Mouse (Mus musculus) liver, adult 2 months (tissue): Measurements from ENCODE around the gene Slc35f6. TPM values are rescaled to one million over a fixed set of nuclear protein-coding genes. Genes with fewer than 3 reads are reported as not detected.
A peak's percentile ranks its signal among the peaks of the same experiment; 100 is the strongest.

ENCODE experiments used
- DNase-seq: peaks from one replicate; pipeline ENCODE4 v3.0.0-alpha.2; 2011; ENCODE audit warnings: low read depth, low spot score; ENCODE audit errors: extremely low read depth
- H3K27ac ChIP-seq: fragments of 200-500 bp; replicated peaks from 2 replicates; pipeline ENCODE4 v1.5.1; 2012; ENCODE audit warnings: low read depth, mild to moderate bottlenecking, control low read depth, inconsistent platforms, low read length; ENCODE audit not compliant: insufficient read depth
- H3K27me3 ChIP-seq: fragments of 200-500 bp; 2 replicates; pipeline ENCODE4 v1.6.1; 2012; ENCODE audit warnings: mild to moderate bottlenecking, moderate library complexity, low read length, inconsistent platforms; ENCODE audit not compliant: control insufficient read depth, insufficient read depth
- H3K36me3 ChIP-seq: fragments of 200-500 bp; 2 replicates; pipeline ENCODE4 v1.6.1; 2012; ENCODE audit warnings: low read length, inconsistent platforms; ENCODE audit not compliant: control insufficient read depth, insufficient read depth
- H3K4me1 ChIP-seq: fragments of 200-500 bp; 2 replicates; pipeline ENCODE4 v1.6.1; 2011; ENCODE audit warnings: low read length; ENCODE audit not compliant: control insufficient read depth, insufficient read depth
- H3K4me3 ChIP-seq: fragments of 200-500 bp; 2 replicates; pipeline ENCODE4 v1.5.1; 2011; ENCODE audit warnings: low read depth, mild to moderate bottlenecking, control low read depth, low read length, moderate library complexity; ENCODE audit not compliant: insufficient read depth
- H3K79me2 ChIP-seq: fragments of 200-500 bp; 2 replicates; pipeline ENCODE4 v1.6.1; 2012; ENCODE audit warnings: inconsistent platforms, mild to moderate bottlenecking, low read length, moderate library complexity; ENCODE audit not compliant: control insufficient read depth, insufficient read depth
- H3K9ac ChIP-seq: fragments of 200-500 bp; 2 replicates; pipeline ENCODE4 v1.6.1; 2012; ENCODE audit warnings: low read depth, mild to moderate bottlenecking, control low read depth, inconsistent platforms, low read length
- CTCF ChIP-seq: fragments of 200-500 bp; IDR thresholded peaks from 2 replicates; pipeline ENCODE4 v1.5.1; 2011; ENCODE audit warnings: low read depth, low read length, control low read depth
- POLR2A ChIP-seq: fragments of 200-500 bp; IDR thresholded peaks from 2 replicates; pipeline ENCODE4 v1.6.1; 2011; ENCODE audit warnings: low read length, control low read depth; ENCODE audit not compliant: insufficient read depth; ENCODE audit errors: extremely low read depth
- WGBS: fragments of 180-500 bp; shearing (Covaris S2); methylation state at CpG from one replicate; pipeline ENCODE4 v1.1.7; 2018; 5-methylcytosine and 5-hydroxymethylcytosine counted together
- polyA plus RNA-seq: library from polyadenylated mRNA; depleted of rRNA; stranded (reverse); fragments of >200 nt; gene quantifications from 2 replicates; pipeline ENCODE4 v1.2.3, GENCODE M21; 2012
- total RNA-seq: library from RNA; depleted of rRNA; stranded (reverse); fragments of >200 nt; gene quantifications from 2 replicates; pipeline ENCODE4 v1.2.3, GENCODE M21; 2014

Gene Slc35f6
- total and polyA plus RNA-seq, 2 experiments, result 16.2 to 55.4 TPM

GRCm38 (mm10) chr5:30665360-30665759 is 17.6 kb downstream of the Slc35f6 start:
- TF ChIP-seq POLR2A, result no peak
- no peak for TF ChIP-seq CTCF
- Histone ChIP-seq H3K9ac (no peak overlapping the region), H3K27me3 (no peaks in the 10 kb centered on the region), H3K36me3 (no peaks in the 10 kb centered on the region), H3K4me1 (peaks cover 4% of the 10 kb centered on the region), H3K27ac (no peak overlapping the region), H3K79me2 (peaks cover 2% of the 10 kb centered on the region; the same call in 1 of the 2 replicates), H3K4me3 (no peak overlapping the region)
- DNase-seq, result no peak
- 92% methylated on average over 9 of the region's 9 CpGs for WGBS

- Histone ChIP-seq H3K36me3 (no peaks in the 10 kb centered on the region), H3K4me3 (no peak overlapping the region), H3K27ac (peak overlapping the region; percentile 91), H3K79me2 (peaks cover 2% of the 10 kb centered on the region; the same call in 1 of the 2 replicates), H3K27me3 (no peaks in the 10 kb centered on the region), H3K4me1 (peaks cover 4% of the 10 kb centered on the region), H3K9ac (peak overlapping the region; percentile 61; the same call in 1 of the 2 replicates)
- no peak for DNase-seq
- WGBS, result 3% methylated on average over 6 of the region's 6 CpGs
- TF ChIP-seq CTCF, result no peak
- TF ChIP-seq POLR2A, result no peak
These were observed 18.2 kb downstream of the Slc35f6 start for GRCm38 (mm10) chr5:30665968-30666367.

- H3K79me2 ChIP-seq, result peaks cover 2% of the 10 kb centered on the region; the same call in 1 of the 2 replicates
- no peaks in the 10 kb centered on the region for H3K27me3 ChIP-seq
- under 1% methylated on average over 40 of the region's 40 CpGs for WGBS
- H3K4me1 ChIP-seq, result peaks cover 4% of the 10 kb centered on the region
- DNase-seq, result peak; percentile 98
- TF ChIP-seq POLR2A, result 0 out of 2 replicates have a peak, but pooled peaks have one; percentile 21
- TF ChIP-seq CTCF, result no peak
- no peaks in the 10 kb centered on the region for H3K36me3 ChIP-seq
- peak within 1 kb of the TSS; percentile 71 for H3K4me3 ChIP-seq
- H3K27ac ChIP-seq, result peak within 1 kb of the TSS; percentile 91
- H3K9ac ChIP-seq, result peak within 1 kb of the TSS; percentile 78
These were observed 18.9 kb downstream of the Slc35f6 start, which contains the start of gene Cenpa for GRCm38 (mm10) chr5:30666391-30667195. Gene Cenpa, plus strand, starts transcription at chr5:30666777.

GRCm38 (mm10) chr5:30667215-30667614 is 19.5 kb downstream of the Slc35f6 start:
- H3K27me3 ChIP-seq, result no peaks in the 10 kb centered on the region
- H3K79me2 ChIP-seq, result peaks cover 2% of the 10 kb centered on the region; the same call in 1 of the 2 replicates
- TF ChIP-seq CTCF, result no peak
- no peak for TF ChIP-seq POLR2A
- peak overlapping the region; percentile 45 for H3K27ac ChIP-seq
- WGBS, result under 1% methylated on average over 13 of the region's 13 CpGs
- peak overlapping the region; percentile 71 for H3K4me3 ChIP-seq
- DNase-seq, result no peak
- H3K4me1 ChIP-seq, result peaks cover 4% of the 10 kb centered on the region
- H3K9ac ChIP-seq, result peak overlapping the region; percentile 78
- H3K36me3 ChIP-seq, result no peaks in the 10 kb centered on the region

GRCm38 (mm10) chr5:30667686-30668085 is 20.0 kb downstream of the Slc35f6 start:
- WGBS, result 8% methylated on average over 3 of the region's 3 CpGs
- H3K9ac ChIP-seq, result no peak overlapping the region; the same call in 1 of the 2 replicates
- H3K4me1 ChIP-seq, result peaks cover 4% of the 10 kb centered on the region
- H3K79me2 ChIP-seq, result peaks cover 2% of the 10 kb centered on the region; the same call in 1 of the 2 replicates
- no peaks in the 10 kb centered on the region for H3K27me3 ChIP-seq
- no peak overlapping the region for H3K4me3 ChIP-seq
- DNase-seq, result no peak
- H3K27ac ChIP-seq, result no peak overlapping the region
- H3K36me3 ChIP-seq, result no peaks in the 10 kb centered on the region
- TF ChIP-seq POLR2A (no peak), CTCF (no peak)
